Mouse (Mus musculus) lung, embryonic 16.5 days (tissue): Measurements from ENCODE around the gene Yipf2. TPM values are rescaled to one million over a fixed set of nuclear protein-coding genes. Genes with fewer than 3 reads are reported as not detected.

Experiments used
- ATAC-seq: fragments of 200-750 bp; cut with Nextera tagmentation; 2 replicates; pipeline ENCODE4 v1.8.0; 2017; ENCODE audit warnings: low read depth, mild to moderate bottlenecking, moderate library complexity
- H3K27ac ChIP-seq: fragments of 300-500 bp; sonication (generic); 2 replicates; pipeline ENCODE4 v1.5.1; 2014; ENCODE audit warnings: mild to moderate bottlenecking, control low read depth, low read length
- H3K27me3 ChIP-seq: fragments of 300-500 bp; sonication (generic); 2 replicates; pipeline ENCODE4 v1.6.1; 2014; ENCODE audit warnings: low read depth, low read length, mixed read lengths; ENCODE audit not compliant: control insufficient read depth, insufficient read depth
- H3K36me3 ChIP-seq: fragments of 300-500 bp; sonication (generic); 2 replicates; pipeline ENCODE4 v1.6.1; 2014; ENCODE audit warnings: low read length; ENCODE audit not compliant: control insufficient read depth, insufficient read depth
- H3K4me1 ChIP-seq: fragments of 300-500 bp; sonication (generic); replicated peaks from 2 replicates; pipeline ENCODE4 v1.6.1; 2014; ENCODE audit warnings: low read length, mixed read lengths; ENCODE audit not compliant: control insufficient read depth, insufficient read depth
- H3K4me2 ChIP-seq: fragments of 300-500 bp; sonication (generic); 2 replicates; pipeline ENCODE4 v1.6.1; 2014; ENCODE audit warnings: low read depth, low read length, control low read depth
- H3K4me3 ChIP-seq: fragments of 300-500 bp; sonication (generic); 2 replicates; pipeline ENCODE4 v1.5.1; 2014; ENCODE audit warnings: mild to moderate bottlenecking, low read length, control low read depth
- H3K9ac ChIP-seq: fragments of 300-500 bp; sonication (generic); 2 replicates; pipeline ENCODE4 v1.6.1; 2014; ENCODE audit warnings: low read length, control low read depth
- H3K9me3 ChIP-seq: fragments of 300-500 bp; sonication (generic); 2 replicates; pipeline ENCODE4 v1.6.1; 2016; ENCODE audit warnings: low read length; ENCODE audit not compliant: control insufficient read depth
- WGBS: fragments of 180-500 bp; shearing (Covaris S2); extraction: QIAGEN DNeasy Blood & Tissue Kit; methylation state at CpG from one replicate; pipeline ENCODE4 v1.1.7; 2014; 5-methylcytosine and 5-hydroxymethylcytosine counted together
- polyA plus RNA-seq: library from polyadenylated mRNA; unstranded; fragments of >200 nt; fragmentation: Nextera tagmentation; extraction: Ambion mirVana; gene quantifications from 2 replicates; pipeline ENCODE4 v1.2.1, GENCODE M21; 2015

Yipf2 gene
- 30.0 and 38.8 TPM in 2 replicates for polyA plus RNA-seq

- under 1% methylated on average over 30 of the region's 30 CpGs for whole genome bisulfite sequencing
- Histone ChIP-seq H3K4me1 (peaks cover 14% of the 10 kb centered on the region), H3K9me3 (no peaks in the 10 kb centered on the region), H3K36me3 (peaks cover 18% of the 10 kb centered on the region), H3K4me3 (peak within 1 kb of the TSS; percentile 93), H3K4me2 (peak within 1 kb of the TSS; percentile 93), H3K9ac (peak within 1 kb of the TSS; percentile 91), H3K27ac (peak within 1 kb of the TSS; percentile 58), H3K27me3 (no peaks in the 10 kb centered on the region)
- peak; percentile 94 for ATAC-seq
Measured at GRCm38 (mm10) chr9:21592703-21593121, at the start of gene Yipf2, which contains the start of gene Timm29. TSS of gene Yipf2 (minus strand) at chr9:21592828. TSS of gene Timm29 (plus strand) at chr9:21592722.

DNA sequence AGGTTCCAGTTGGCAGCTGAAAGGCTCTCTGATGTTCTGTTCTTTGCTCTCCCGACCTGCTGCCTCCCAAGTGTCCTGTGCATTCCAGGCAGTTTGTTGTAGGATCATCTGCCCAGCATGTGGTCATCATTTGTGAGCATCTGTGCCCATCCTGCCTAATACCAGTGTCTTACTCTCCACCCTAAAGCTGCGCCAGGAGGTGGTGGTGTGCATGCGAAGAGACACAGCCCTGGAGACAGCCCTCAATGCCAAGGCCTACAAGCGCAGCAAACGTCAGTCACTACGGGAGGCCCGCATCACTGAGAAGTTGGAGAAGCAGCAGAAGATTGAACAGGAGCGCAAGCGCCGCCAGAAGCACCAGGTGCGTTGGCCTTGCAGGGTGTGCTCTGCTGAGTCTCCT lies 46.4 kb upstream of the Yipf2 start:
- Histone ChIP-seq H3K36me3 (peaks cover 76% of the 10 kb centered on the region), H3K4me3 (no peak overlapping the region), H3K4me1 (no peaks in the 10 kb centered on the region), H3K9ac (no peak overlapping the region), H3K4me2 (no peak overlapping the region), H3K9me3 (no peaks in the 10 kb centered on the region), H3K27me3 (no peaks in the 10 kb centered on the region), H3K27ac (no peak overlapping the region)
- no peak for ATAC-seq
- 95% methylated on average over 11 of the region's 11 CpGs for WGBS

DNA sequence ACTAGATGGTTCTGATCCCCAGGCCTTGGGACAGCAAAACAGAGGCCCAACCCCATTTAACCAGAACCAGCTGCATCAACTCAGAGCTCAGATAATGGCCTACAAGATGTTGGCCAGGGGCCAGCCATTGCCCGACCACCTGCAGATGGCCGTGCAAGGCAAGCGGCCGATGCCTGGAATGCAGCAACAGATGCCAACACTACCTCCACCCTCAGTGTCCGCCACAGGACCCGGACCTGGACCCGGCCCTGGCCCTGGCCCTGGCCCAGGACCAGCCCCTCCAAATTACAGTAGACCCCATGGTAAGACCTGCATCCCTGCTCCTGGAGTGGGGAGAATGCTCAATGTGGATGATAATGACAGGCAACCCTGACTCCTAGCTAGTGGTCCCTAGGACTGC lies 43.0 kb upstream of the Yipf2 start:
- H3K9ac ChIP-seq: no peak overlapping the region
- H3K27ac ChIP-seq: no peak overlapping the region
- no peak overlapping the region for H3K4me3 ChIP-seq
- no peak for ATAC-seq
- H3K36me3 ChIP-seq: peaks cover 59% of the 10 kb centered on the region
- H3K4me1 ChIP-seq: no peaks in the 10 kb centered on the region
- H3K4me2 ChIP-seq: no peak overlapping the region
- no peaks in the 10 kb centered on the region for H3K27me3 ChIP-seq
- WGBS: 53% methylated on average over 7 of the region's 7 CpGs
- no peaks in the 10 kb centered on the region for H3K9me3 ChIP-seq

GRCm38 (mm10) chr9:21633106-21633505 lies 40.5 kb upstream of the Yipf2 start:
- ATAC-seq: no peak
- Histone ChIP-seq H3K4me2 (no peak overlapping the region), H3K4me3 (no peak overlapping the region), H3K9ac (no peak overlapping the region), H3K27me3 (no peaks in the 10 kb centered on the region), H3K4me1 (no peaks in the 10 kb centered on the region), H3K27ac (no peak overlapping the region), H3K9me3 (no peaks in the 10 kb centered on the region), H3K36me3 (peaks cover 37% of the 10 kb centered on the region)
- 81% methylated on average over 3 of the region's 3 CpGs for WGBS

DNA sequence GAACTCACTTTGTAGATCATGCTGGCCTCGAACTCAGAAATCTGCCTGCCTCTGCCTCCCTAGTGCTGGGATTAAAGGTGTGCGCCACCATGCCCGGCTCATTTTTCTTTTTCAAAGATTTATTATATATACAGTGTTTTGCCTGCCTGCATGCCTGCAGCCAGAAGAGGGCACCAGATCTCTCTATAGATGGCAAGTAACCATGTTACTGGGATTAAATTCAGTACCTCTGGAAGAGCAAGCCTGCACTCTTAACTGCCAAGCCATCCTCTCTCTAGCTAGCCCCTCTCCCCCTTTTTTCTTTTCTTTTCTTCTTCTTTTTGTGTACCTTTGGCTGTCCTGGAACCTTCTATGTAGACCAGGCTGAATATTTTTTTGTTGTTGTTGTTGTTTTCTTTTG lies 38.0 kb upstream of the Yipf2 start:
- no peaks in the 10 kb centered on the region for H3K9me3 ChIP-seq
- ATAC-seq: no peak
- WGBS: 77% methylated on average over 3 of the region's 3 CpGs

GRCm38 (mm10) chr9:21627145-21627795 lies 34.6 kb upstream of the Yipf2 start:
- H3K36me3 ChIP-seq: peaks cover 2% of the 10 kb centered on the region; the same call in 1 of the 2 replicates
- no peak overlapping the region for H3K4me2 ChIP-seq
- H3K4me3 ChIP-seq: no peak overlapping the region
- no peak overlapping the region for H3K27ac ChIP-seq
- H3K9ac ChIP-seq: no peak overlapping the region
- H3K4me1 ChIP-seq: no peaks in the 10 kb centered on the region
- H3K9me3 ChIP-seq: no peaks in the 10 kb centered on the region
- ATAC-seq: no peak
- 61% methylated on average over 5 of the region's 5 CpGs for WGBS
- H3K27me3 ChIP-seq: no peaks in the 10 kb centered on the region

More for the DNA sequence above, 38.0 kb upstream of the Yipf2 start:
- Histone ChIP-seq H3K27me3 (no peaks in the 10 kb centered on the region), H3K36me3 (peaks cover 27% of the 10 kb centered on the region), H3K4me1 (no peaks in the 10 kb centered on the region), H3K4me3 (no peak overlapping the region), H3K27ac (no peak overlapping the region), H3K9ac (no peak overlapping the region), H3K4me2 (no peak overlapping the region)

- Histone ChIP-seq H3K4me2 (no peak overlapping the region), H3K27ac (no peak overlapping the region), H3K27me3 (no peaks in the 10 kb centered on the region), H3K4me3 (no peak overlapping the region), H3K4me1 (no peaks in the 10 kb centered on the region), H3K9me3 (no peaks in the 10 kb centered on the region), H3K9ac (no peak overlapping the region), H3K36me3 (peaks cover 2% of the 10 kb centered on the region; the same call in 1 of the 2 replicates)
- ATAC-seq: no peak
Measured at GRCm38 (mm10) chr9:21626571-21626970, 33.9 kb upstream of the Yipf2 start.

GRCm38 (mm10) chr9:21625342-21626339 lies 33.0 kb upstream of the Yipf2 start:
- Histone ChIP-seq H3K27ac (no peak overlapping the region), H3K9ac (no peak overlapping the region), H3K4me1 (no peaks in the 10 kb centered on the region), H3K36me3 (no peaks in the 10 kb centered on the region), H3K9me3 (no peaks in the 10 kb centered on the region), H3K4me3 (no peak overlapping the region), H3K27me3 (no peaks in the 10 kb centered on the region), H3K4me2 (no peak overlapping the region)
- 87% methylated on average over 10 of the region's 10 CpGs for WGBS
- ATAC-seq: no peak

DNA sequence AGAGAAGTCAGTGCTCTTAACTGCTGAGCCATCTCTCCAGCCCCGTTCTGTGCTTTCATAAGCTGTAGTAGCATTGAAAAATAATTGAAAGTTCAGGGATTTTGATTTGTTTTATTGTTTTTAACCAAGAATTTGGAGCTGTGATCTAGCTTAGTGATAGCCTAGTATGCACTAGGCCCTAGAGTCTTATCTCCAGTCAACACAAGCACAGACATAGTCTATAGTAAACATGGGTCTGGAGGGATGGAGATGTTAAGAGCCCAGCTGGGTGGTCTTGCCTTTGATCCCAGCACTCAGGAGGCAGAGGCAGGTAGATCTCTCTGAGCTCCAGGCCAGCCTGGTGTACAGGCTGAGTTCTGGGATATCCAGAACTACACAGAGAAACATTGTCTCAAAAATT lies 30.0 kb upstream of the Yipf2 start:
- Histone ChIP-seq H3K4me3 (no peak overlapping the region), H3K4me1 (peaks cover 4% of the 10 kb centered on the region; the same call in 1 of the 2 replicates), H3K36me3 (no peaks in the 10 kb centered on the region), H3K27me3 (no peaks in the 10 kb centered on the region), H3K9me3 (no peaks in the 10 kb centered on the region), H3K9ac (no peak overlapping the region), H3K27ac (no peak overlapping the region), H3K4me2 (no peak overlapping the region)
- no peak for ATAC-seq
- 97% methylated on average over 1 of the region's 1 CpGs for WGBS
